Mouse (Mus musculus) gastrocnemius, postnatal 4 days (tissue): ENCODE results near the gene Mrpl17. TPM values are rescaled to one million over a fixed set of nuclear protein-coding genes. Genes with fewer than 3 reads are reported as not detected.

Source experiments
- total RNA-seq, 2 experiments: library from RNA; stranded (reverse); gene quantifications; 2 replicates each; pipeline ENCODE4 v1.2.3; 2021

Gene Mrpl17
- total RNA-seq, 2 experiments from 2014 or later: 177 to 182 TPM

Other genes starting within 250 kb of the Mrpl17 start
- 10 to 100 TPM; 15.0 to 16.6 TPM for gene Apbb1, start 229.4 kb downstream of the Mrpl17 start, total RNA-seq
- 1 to 10 TPM in 1 of 2 experiments, under 1 TPM in 1; 0.66 to 9.8 TPM for gene Hpx, start 211.0 kb downstream of the Mrpl17 start, total RNA-seq
- 10 to 100 TPM; 26.2 to 34.9 TPM for gene Trim3, start 177.5 kb downstream of the Mrpl17 start, total RNA-seq
- gene Timm10b, start 171.0 kb downstream of the Mrpl17 start, total RNA-seq: 10 to 100 TPM; 78.9 to 88.0 TPM
- 10 to 100 TPM; 39.9 to 41.7 TPM for gene Arfip2, start 170.7 kb downstream of the Mrpl17 start, total RNA-seq
- 1 to 10 TPM; 2.8 to 4.0 TPM for gene Gm45799, start 170.5 kb downstream of the Mrpl17 start, total RNA-seq
- gene Dnhd1, start 160.3 kb downstream of the Mrpl17 start, total RNA-seq: 1 to 10 TPM; 2.2 to 3.0 TPM
- 100 to 1,000 TPM; 186 to 188 TPM for gene Ilk, start 74.5 kb downstream of the Mrpl17 start, total RNA-seq
- 10 to 100 TPM; 14.5 to 16.9 TPM for gene Rrp8, start 73.7 kb downstream of the Mrpl17 start, total RNA-seq
- gene Taf10, start 66.7 kb downstream of the Mrpl17 start, total RNA-seq: 10 to 100 TPM; 85.8 to 98.7 TPM
- gene Tpp1, start 58.9 kb downstream of the Mrpl17 start, total RNA-seq: 10 to 100 TPM; 37.6 to 42.6 TPM
- gene Dchs1, start 23.4 kb downstream of the Mrpl17 start, total RNA-seq: 10 to 100 TPM; 40.9 to 42.5 TPM
- 1 to 10 TPM; 1.5 to 1.9 TPM for gene Gm4070, start 142.9 kb upstream of the Mrpl17 start, total RNA-seq